Mouse (Mus musculus) cerebellum, adult 9-10 months (tissue): ENCODE results near the gene Tbxas1.
A peak's percentile ranks its signal among the peaks of the same experiment; 100 is the strongest.

Experiments used
- DNase-seq: peaks from one replicate; pipeline ENCODE4 v3.0.0; 2022

Tbxas1 gene

GRCm38 (mm10) chr6:38900479-38901126, 25.4 kb downstream of the Tbxas1 start:
- no peak for DNase-seq

GRCm38 (mm10) chr6:38901152-38901551, 25.9 kb downstream of the Tbxas1 start:
- DNase-seq, result no peak

GRCm38 (mm10) chr6:38901636-38902035, 26.4 kb downstream of the Tbxas1 start:
- no peak for DNase-seq

GRCm38 (mm10) chr6:38902820-38903439, 27.7 kb downstream of the Tbxas1 start:
- DNase-seq, result no peak

- DNase-seq, result no peak
Observed at GRCm38 (mm10) chr6:38906005-38906404, 30.8 kb downstream of the Tbxas1 start.

GRCm38 (mm10) chr6:38908401-38908800, 33.2 kb downstream of the Tbxas1 start:
- DNase-seq, result no peak

- DNase-seq, result peak; percentile 76
Observed at GRCm38 (mm10) chr6:38910828-38911559, 35.8 kb downstream of the Tbxas1 start.

- DNase-seq, result no peak
Observed at GRCm38 (mm10) chr6:38912121-38912660, 37.0 kb downstream of the Tbxas1 start.

GRCm38 (mm10) chr6:38912845-38913244, 37.6 kb downstream of the Tbxas1 start:
- DNase-seq, result no peak

- DNase-seq, result no peak
Observed at GRCm38 (mm10) chr6:38913386-38914042, 38.3 kb downstream of the Tbxas1 start.

- DNase-seq, result no peak
Observed at GRCm38 (mm10) chr6:38914181-38914580, 39.0 kb downstream of the Tbxas1 start.

GRCm38 (mm10) chr6:38915776-38916175, 40.6 kb downstream of the Tbxas1 start:
- no peak for DNase-seq

- no peak for DNase-seq
Observed at GRCm38 (mm10) chr6:38916571-38916970, 41.4 kb downstream of the Tbxas1 start.

GRCm38 (mm10) chr6:38917415-38917814, 42.2 kb downstream of the Tbxas1 start:
- DNase-seq, result no peak

GRCm38 (mm10) chr6:38918728-38919127, 43.5 kb downstream of the Tbxas1 start:
- no peak for DNase-seq

GRCm38 (mm10) chr6:38919135-38919740, 44.0 kb downstream of the Tbxas1 start:
- DNase-seq, result no peak

GRCm38 (mm10) chr6:38920141-38920540, 44.9 kb downstream of the Tbxas1 start:
- no peak for DNase-seq

- no peak for DNase-seq
Observed at GRCm38 (mm10) chr6:38921095-38921809, 46.0 kb downstream of the Tbxas1 start.

GRCm38 (mm10) chr6:38921810-38922116, 46.6 kb downstream of the Tbxas1 start:
- DNase-seq, result no peak

- DNase-seq, result no peak
Observed at GRCm38 (mm10) chr6:38922517-38922916, 47.3 kb downstream of the Tbxas1 start.

- no peak for DNase-seq
Observed at GRCm38 (mm10) chr6:38923450-38923849, 48.2 kb downstream of the Tbxas1 start.
